8 mouse cellular contexts compared by ENCODE assay signal in genomic region chr7:55986526-55987214, GRCm38 (mm10). TPM values are rescaled to one million over a fixed set of nuclear protein-coding genes. Genes with fewer than 3 reads are reported as not detected.
DNase-seq lines count a peak whose midpoint lies in the region; ATAC-seq lines count a peak whose summit lies in the region.

No protein-coding gene starts in this region.

- H3K27me3 ChIP-seq in hindbrain, embryonic 15.5 days = no peaks in the 10 kb centered on the region
- H3K27me3 ChIP-seq in megakaryocyte, embryonic 14.5 days (replicated peaks) = no peaks in the 10 kb centered on the region

- no peaks in the 10 kb centered on the region for H3K9me3 ChIP-seq in hindbrain, embryonic 15.5 days
- no peaks in the 10 kb centered on the region for H3K9me3 ChIP-seq in megakaryocyte, embryonic 14.5 days

- WGBS in hindbrain, embryonic 15.5 days = 37% methylated on average over 13 of the region's 13 CpGs

- no peak overlapping the region for H3K4me3 ChIP-seq in hindbrain, embryonic 15.5 days
- peak overlapping the region; percentile 79 for H3K4me3 ChIP-seq in megakaryocyte, embryonic 14.5 days (replicated peaks)

- H3K4me2 ChIP-seq in hindbrain, embryonic 15.5 days = peak overlapping the region; percentile 22; the same call in 1 of the 2 replicates

- DNase-seq in T-cell, adult 2 months (ENCODE audit: low spot score) = peak; percentile 66
- DNase-seq in cerebellum, postnatal 25 days = peak; percentile 83 to 92
- DNase-seq in gastrocnemius, adult 18-20 months (ENCODE audit: low spot score) = peak; percentile 72
- DNase-seq in left cerebral cortex, adult 11 months (ENCODE audit: low spot score) = peak; percentile 47
- peak; percentile 79 to 87 for DNase-seq in right cerebral cortex, postnatal 10 days (ENCODE audit: low spot score in 2 of 2)
- peak; percentile 60 to 71 for DNase-seq in urinary bladder, postnatal 36 days (ENCODE audit: low spot score in 2 of 2)

- no peak overlapping the region for H3K9ac ChIP-seq in hindbrain, embryonic 15.5 days

- H3K36me3 ChIP-seq in hindbrain, embryonic 15.5 days = peaks cover 15% of the 10 kb centered on the region; the same call in 1 of the 2 replicates
- H3K36me3 ChIP-seq in megakaryocyte, embryonic 14.5 days (replicated peaks; ENCODE audit: low read length) = peaks cover 23% of the 10 kb centered on the region

- H3K4me1 ChIP-seq in hindbrain, embryonic 15.5 days (replicated peaks) = no peaks in the 10 kb centered on the region
- peaks cover 16% of the 10 kb centered on the region for H3K4me1 ChIP-seq in megakaryocyte, embryonic 14.5 days

- ATAC-seq in hindbrain, embryonic 15.5 days (ENCODE audit: low FRiP score, low read depth) = peak; percentile 67

- H3K27ac ChIP-seq in hindbrain, embryonic 15.5 days (replicated peaks) = no peak overlapping the region

RNA-seq across cellular contexts. Expression of gene Nipa2, which starts 24.4 kb away (rescaled TPM):
- total RNA-seq in gastrocnemius, adult 18-20 months (2021) = 10 to 100 TPM; 29.9 to 33.5 TPM
- polyA plus RNA-seq in hindbrain, embryonic 15.5 days (2015; fragmentation: Nextera tagmentation; extraction: Ambion mirVana) = 35.7 and 40.2 TPM in 2 replicates
- polyA plus RNA-seq in megakaryocyte, embryonic 14.5 days (2012; ENCODE audit: insufficient read depth, low replicate concordance) = 1.4 and 3.8 TPM in 2 replicates

RNA-seq across cellular contexts. Expression of gene Nipa1, which starts 33.1 kb away (rescaled TPM):
- total RNA-seq in gastrocnemius, adult 18-20 months (2021) = 1 to 10 TPM; 3.4 to 3.9 TPM
- 29.6 and 30.4 TPM in 2 replicates for polyA plus RNA-seq in hindbrain, embryonic 15.5 days (2015; fragmentation: Nextera tagmentation; extraction: Ambion mirVana)
- 0.86 TPM in 1 of 2 replicates, not detected in the other for polyA plus RNA-seq in megakaryocyte, embryonic 14.5 days (2012; ENCODE audit: insufficient read depth, low replicate concordance)

Comparison
In these comparisons a context has a peak if more than half of its experiments do, and no peak if none do; other contexts are left out.
1. RNA of gene Nipa1, which starts 33.1 kb away (polyA plus RNA-seq): 29.6 to 30.4 TPM in hindbrain, embryonic 15.5 days; 0.86 TPM in megakaryocyte, embryonic 14.5 days; every median in the first group is over 10 times any median in the second.
2. Peak in every context shown above with its lines, with median percentiles within 50 percentile points of each other: DNase-seq.